Mouse (Mus musculus): ENCODE measurements around the gene Stat6. TPM values are rescaled to one million over a fixed set of nuclear protein-coding genes. Genes with fewer than 3 reads are reported as not detected.

Stat6 gene
- polyA plus RNA-seq, 1 experiment: 12.6 TPM

GRCm38 (mm10) chr10:127614236-127615033, 28.4 kb upstream of the Stat6 start:
- Histone ChIP-seq H3K4me1 (ENCODE audit: control insufficient read depth, insufficient read depth, low read length) (peaks cover 16% of the 10 kb centered on the region; the same call in 1 of the 2 replicates), H3K4me3 (ENCODE audit: insufficient read depth, low read length) (no peak overlapping the region), H3K27ac (ENCODE audit: insufficient read depth, low read length) (no peak overlapping the region)
- TF ChIP-seq CTCF (IDR thresholded peaks at IDR 0.05; ENCODE audit: extremely low read depth, insufficient read depth, low read length): no peak
- no peak for TF ChIP-seq POLR2A (IDR thresholded peaks at IDR 0.05; ENCODE audit: extremely low read depth, insufficient read depth, low read length)

- H3K4me3 ChIP-seq (ENCODE audit: insufficient read depth, low read length): no peak overlapping the region
- peaks cover 16% of the 10 kb centered on the region; the same call in 1 of the 2 replicates for H3K4me1 ChIP-seq (ENCODE audit: control insufficient read depth, insufficient read depth, low read length)
- TF ChIP-seq POLR2A (IDR thresholded peaks at IDR 0.05; ENCODE audit: extremely low read depth, insufficient read depth, low read length) (no peak), CTCF (IDR thresholded peaks at IDR 0.05; ENCODE audit: extremely low read depth, insufficient read depth, low read length) (no peak)
- H3K27ac ChIP-seq (ENCODE audit: insufficient read depth, low read length): peak overlapping the region; percentile 20; the same call in 1 of the 2 replicates
Observed at GRCm38 (mm10) chr10:127615034-127615374, 27.8 kb upstream of the Stat6 start.

- Histone ChIP-seq H3K27ac (ENCODE audit: insufficient read depth, low read length) (peak overlapping the region; percentile 20), H3K4me1 (ENCODE audit: control insufficient read depth, insufficient read depth, low read length) (peaks cover 16% of the 10 kb centered on the region; the same call in 1 of the 2 replicates), H3K4me3 (ENCODE audit: insufficient read depth, low read length) (no peak overlapping the region)
- TF ChIP-seq POLR2A (IDR thresholded peaks at IDR 0.05; ENCODE audit: extremely low read depth, insufficient read depth, low read length): no peak
Observed at GRCm38 (mm10) chr10:127615591-127615990, 27.2 kb upstream of the Stat6 start.

DNA sequence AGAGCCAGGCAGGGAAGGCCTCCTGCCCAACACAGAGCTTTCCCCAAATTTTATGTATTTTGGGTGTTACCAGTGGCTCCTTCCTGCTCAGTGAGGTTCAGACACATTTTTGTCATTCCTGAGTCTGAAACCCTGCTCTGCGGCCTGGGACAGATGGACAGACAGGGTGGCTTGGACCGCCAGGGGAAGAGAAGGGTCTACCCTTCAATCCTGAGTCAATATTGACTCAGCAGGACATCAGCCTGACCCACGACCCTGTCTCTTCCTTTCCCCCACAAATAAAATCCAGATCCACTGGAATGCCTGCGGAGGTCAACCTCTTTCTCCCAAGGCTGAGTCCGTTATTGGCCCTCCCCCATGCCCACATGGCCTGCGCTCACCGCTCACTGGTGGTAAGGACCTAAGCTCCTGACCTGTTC, 26.5 kb upstream of the Stat6 start:
- Histone ChIP-seq H3K4me3 (ENCODE audit: insufficient read depth, low read length) (no peak overlapping the region), H3K4me1 (ENCODE audit: control insufficient read depth, insufficient read depth, low read length) (peaks cover 16% of the 10 kb centered on the region; the same call in 1 of the 2 replicates), H3K27ac (ENCODE audit: insufficient read depth, low read length) (peak overlapping the region; percentile 20; the same call in 1 of the 2 replicates)
- no peak for TF ChIP-seq POLR2A (IDR thresholded peaks at IDR 0.05; ENCODE audit: extremely low read depth, insufficient read depth, low read length)
- TF ChIP-seq CTCF (IDR thresholded peaks at IDR 0.05; ENCODE audit: extremely low read depth, insufficient read depth, low read length): no peak

DNA sequence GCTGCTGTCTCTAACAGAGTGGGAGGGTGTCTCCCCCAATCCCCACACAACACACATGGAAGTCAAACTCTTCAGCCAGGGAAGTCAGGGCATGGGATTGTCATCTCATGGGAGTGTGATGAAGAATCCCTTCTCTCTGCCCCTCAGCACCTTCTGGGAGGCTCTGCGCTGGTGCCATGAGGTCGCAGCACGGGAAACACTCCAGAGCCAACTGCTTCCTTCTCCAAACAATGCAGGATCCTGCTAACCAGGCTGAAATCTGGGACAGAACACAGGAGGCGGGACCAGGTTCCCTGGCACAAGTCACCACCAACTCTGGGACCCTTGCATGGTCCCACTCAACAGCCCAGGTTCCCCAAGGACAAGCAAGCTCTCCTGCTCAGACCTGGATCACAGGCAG, 25.5 kb upstream of the Stat6 start:
- Histone ChIP-seq H3K27ac (ENCODE audit: insufficient read depth, low read length) (peak overlapping the region; percentile 51; the same call in 1 of the 2 replicates), H3K4me3 (ENCODE audit: insufficient read depth, low read length) (no peak overlapping the region), H3K4me1 (ENCODE audit: control insufficient read depth, insufficient read depth, low read length) (peaks cover 16% of the 10 kb centered on the region; the same call in 1 of the 2 replicates)
- TF ChIP-seq POLR2A (IDR thresholded peaks at IDR 0.05; ENCODE audit: extremely low read depth, insufficient read depth, low read length): no peak

DNA sequence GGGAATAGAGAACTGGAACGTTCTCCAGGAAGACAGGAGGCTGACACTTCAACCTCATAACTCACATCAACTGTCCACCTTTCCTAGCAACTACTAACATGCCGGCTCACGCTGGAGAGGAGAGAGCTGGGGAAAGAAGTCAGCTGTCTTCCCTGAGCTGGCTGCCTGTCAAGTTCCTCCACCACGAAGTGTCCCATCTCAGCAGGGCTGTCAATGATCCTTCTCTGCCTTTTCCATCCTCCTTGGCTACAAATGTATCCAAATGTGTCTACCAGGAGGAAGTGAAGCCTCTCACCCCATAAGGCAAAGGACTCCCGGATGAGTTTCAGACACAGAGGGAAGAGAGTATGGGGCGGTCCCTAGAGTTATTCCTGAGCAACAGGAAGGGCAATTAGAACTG, 24.6 kb upstream of the Stat6 start:
- H3K27ac ChIP-seq (ENCODE audit: insufficient read depth, low read length): no peak overlapping the region
- H3K4me1 ChIP-seq (ENCODE audit: control insufficient read depth, insufficient read depth, low read length): peaks cover 16% of the 10 kb centered on the region; the same call in 1 of the 2 replicates
- H3K4me3 ChIP-seq (ENCODE audit: insufficient read depth, low read length): peak overlapping the region; percentile 73
- TF ChIP-seq CTCF (IDR thresholded peaks at IDR 0.05; ENCODE audit: extremely low read depth, insufficient read depth, low read length) (no peak), POLR2A (IDR thresholded peaks at IDR 0.05; ENCODE audit: extremely low read depth, insufficient read depth, low read length) (no peak)

DNA sequence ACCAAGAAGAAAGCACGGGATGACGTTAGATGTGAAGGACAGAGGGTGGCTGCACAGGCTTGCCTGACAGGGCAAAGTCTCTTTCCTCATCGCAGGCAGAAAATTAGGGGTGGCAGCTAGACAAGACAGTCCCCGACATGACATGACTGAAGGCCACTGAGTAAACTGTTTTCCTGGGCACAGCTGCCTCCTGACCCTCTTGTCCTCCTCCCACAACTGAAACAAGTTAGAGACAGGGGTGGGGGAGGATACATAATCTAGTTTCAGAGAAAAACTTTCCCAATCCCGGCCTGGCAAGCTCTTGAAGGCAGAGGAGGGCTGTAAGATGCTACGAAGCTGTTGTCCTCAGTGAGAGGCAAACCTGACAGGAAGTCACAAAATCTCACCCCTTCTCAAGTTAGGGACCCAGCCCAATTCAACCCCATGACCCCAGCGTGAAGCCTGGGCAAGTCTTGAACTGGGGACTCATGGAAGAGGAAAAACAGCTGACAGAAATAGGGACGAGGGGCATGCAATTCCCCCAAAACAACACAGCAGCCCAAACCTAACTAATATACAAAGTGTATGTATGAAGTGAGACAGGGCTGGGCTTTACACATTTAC, 23.6 kb upstream of the Stat6 start:
- Histone ChIP-seq H3K4me1 (ENCODE audit: control insufficient read depth, insufficient read depth, low read length) (peaks cover 15% of the 10 kb centered on the region; the same call in 1 of the 2 replicates), H3K4me3 (ENCODE audit: insufficient read depth, low read length) (peak overlapping the region; percentile 73), H3K27ac (ENCODE audit: insufficient read depth, low read length) (peak overlapping the region; percentile 26)
- no peak for TF ChIP-seq POLR2A (IDR thresholded peaks at IDR 0.05; ENCODE audit: extremely low read depth, insufficient read depth, low read length)
- TF ChIP-seq CTCF (IDR thresholded peaks at IDR 0.05; ENCODE audit: extremely low read depth, insufficient read depth, low read length): no peak

DNA sequence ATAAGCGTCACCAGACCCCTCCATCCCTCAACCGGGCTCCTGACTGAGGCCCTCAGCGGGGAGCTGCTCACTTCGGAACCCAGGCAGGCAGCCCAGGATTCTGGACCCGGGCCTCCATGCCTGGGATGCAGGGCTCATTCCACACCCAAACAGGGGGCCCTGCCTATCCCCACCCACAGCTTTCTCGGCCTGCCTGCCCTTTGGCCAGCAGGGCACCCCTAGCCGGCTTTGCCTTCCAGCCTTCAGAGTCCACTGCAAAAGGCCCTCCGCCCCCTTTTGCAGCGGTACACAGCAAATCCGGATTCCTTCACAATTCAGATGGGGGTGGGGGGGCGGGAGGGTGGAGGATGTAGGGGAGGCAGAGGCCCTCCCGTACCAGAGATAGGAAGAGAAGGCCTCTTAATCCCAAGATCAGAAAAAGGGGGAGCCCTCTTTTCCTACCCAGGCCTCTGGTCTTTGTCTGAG, 22.8 kb upstream of the Stat6 start:
- H3K4me1 ChIP-seq (ENCODE audit: control insufficient read depth, insufficient read depth, low read length): peaks cover 15% of the 10 kb centered on the region; the same call in 1 of the 2 replicates
- peak overlapping the region; percentile 73 for H3K4me3 ChIP-seq (ENCODE audit: insufficient read depth, low read length)
- H3K27ac ChIP-seq (ENCODE audit: insufficient read depth, low read length): peak overlapping the region; percentile 26; the same call in 1 of the 2 replicates
- TF ChIP-seq CTCF (IDR thresholded peaks at IDR 0.05; ENCODE audit: extremely low read depth, insufficient read depth, low read length) (no peak), POLR2A (IDR thresholded peaks at IDR 0.05; ENCODE audit: extremely low read depth, insufficient read depth, low read length) (0 out of 2 replicates have a peak, but pooled peaks have one; percentile 27)

GRCm38 (mm10) chr10:127620406-127621190, 22.2 kb upstream of the Stat6 start, which contains the start of gene Lrp1:
Gene Lrp1, minus strand, starts transcription at chr10:127621148.
- H3K27ac ChIP-seq (ENCODE audit: insufficient read depth, low read length): peak within 1 kb of the TSS; percentile 95
- TF ChIP-seq POLR2A (IDR thresholded peaks at IDR 0.05; ENCODE audit: extremely low read depth, insufficient read depth, low read length) (no peak), CTCF (IDR thresholded peaks at IDR 0.05; ENCODE audit: extremely low read depth, insufficient read depth, low read length) (no peak)
- peaks cover 11% of the 10 kb centered on the region; the same call in 1 of the 2 replicates for H3K4me1 ChIP-seq (ENCODE audit: control insufficient read depth, insufficient read depth, low read length)
- peak within 1 kb of the TSS; percentile 73 for H3K4me3 ChIP-seq (ENCODE audit: insufficient read depth, low read length)
